Mouse (Mus musculus) gonadal fat pad, adult 2 months (tissue): ENCODE data around the gene Sdk1. TPM values are rescaled to one million over a fixed set of nuclear protein-coding genes. Genes with fewer than 3 reads are reported as not detected.

Experiments used
- DNase-seq: peaks from one replicate; pipeline ENCODE4 v3.0.0-alpha.2; 2012; ENCODE audit warnings: low read depth
- polyA plus RNA-seq: library from polyadenylated mRNA; depleted of rRNA; stranded (reverse); fragments of >200 nt; gene quantifications from 2 replicates; pipeline ENCODE4 v1.2.3, GENCODE M21; 2012

Sdk1 gene
- polyA plus RNA-seq, 1 experiment = 5.5 TPM

DNA sequence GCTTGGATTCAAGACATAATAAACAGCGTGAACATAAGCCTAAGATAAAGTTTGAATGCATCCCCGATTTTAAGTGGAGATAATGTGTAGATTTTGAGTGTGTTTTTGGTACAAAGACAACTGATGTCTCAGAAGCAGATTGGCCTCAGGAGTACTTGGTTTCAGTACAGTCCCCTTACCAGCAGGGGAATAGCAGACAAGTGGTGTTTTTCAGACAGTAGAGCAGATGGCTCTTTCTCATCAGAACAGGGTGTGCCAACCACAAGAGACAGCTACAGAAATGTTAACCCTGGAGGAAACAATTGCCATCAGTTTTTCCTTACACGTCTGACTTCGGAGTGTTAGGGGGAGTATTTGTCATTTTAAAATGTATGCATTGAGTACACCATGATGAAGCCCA lies 83.6 kb downstream of the Sdk1 start:
- DNase-seq = no peak

- no peak for DNase-seq
Measured at GRCm38 (mm10) chr5:141344376-141344775, 103.1 kb downstream of the Sdk1 start.

DNA sequence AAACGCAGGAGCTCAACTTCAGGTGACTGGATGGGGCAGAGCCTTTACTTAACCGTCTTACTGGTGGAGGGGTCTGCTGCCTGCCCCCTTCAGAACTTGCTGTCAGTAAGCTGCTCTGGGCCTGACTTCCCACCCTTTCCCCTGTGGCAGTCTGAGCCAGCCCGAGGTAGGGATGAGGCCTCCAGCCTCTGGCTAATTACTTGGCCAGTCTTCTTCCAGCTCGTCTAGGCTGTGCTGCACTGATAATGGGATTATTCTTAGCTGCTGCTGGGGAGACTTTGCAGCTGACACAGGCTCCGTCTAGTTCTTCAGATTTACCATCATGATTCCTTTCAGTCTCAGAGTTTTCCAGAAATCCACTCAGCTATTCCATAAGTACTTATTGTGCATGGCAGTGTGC lies 104.2 kb downstream of the Sdk1 start:
- no peak for DNase-seq

DNA sequence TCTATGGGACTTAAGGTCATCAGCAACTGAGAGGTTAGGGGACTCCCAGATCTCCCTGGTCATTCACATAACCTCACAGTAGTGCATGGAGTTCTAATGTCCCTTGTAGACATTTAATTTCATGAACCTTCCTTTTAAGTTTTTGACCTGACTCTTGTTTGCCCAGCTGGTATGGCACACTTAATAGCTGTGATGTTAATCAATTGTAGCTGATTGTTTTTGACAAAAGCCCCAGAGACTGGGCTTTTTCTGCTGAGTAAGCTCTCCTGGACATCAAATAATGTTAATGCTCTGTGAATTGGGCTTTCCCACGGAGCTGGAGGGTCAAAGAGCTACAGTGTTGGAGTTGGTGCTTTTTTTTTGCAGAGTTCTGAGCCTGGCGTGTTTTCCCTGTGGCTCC lies 121.4 kb downstream of the Sdk1 start:
- no peak for DNase-seq

DNA sequence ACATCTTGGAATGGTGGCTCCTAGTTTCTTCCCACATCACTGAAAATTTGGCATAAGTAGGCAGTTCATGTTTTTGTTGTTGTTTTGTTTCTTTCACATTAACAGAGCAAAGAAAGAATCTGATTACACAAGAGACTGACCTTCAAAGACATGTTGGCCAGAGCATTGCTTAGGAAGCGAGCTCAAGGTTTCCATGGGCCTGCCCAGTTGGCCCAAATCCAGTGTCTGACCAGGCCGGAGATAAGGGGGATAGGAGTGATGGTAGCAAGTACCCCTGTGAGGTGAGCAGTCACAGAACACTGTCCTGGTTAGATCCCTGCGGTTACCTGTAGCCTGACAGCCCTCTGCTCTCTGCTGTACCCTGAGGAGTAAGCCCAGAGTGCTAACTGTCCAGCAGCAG lies 122.7 kb downstream of the Sdk1 start:
- DNase-seq = no peak

- peak; percentile 41 for DNase-seq
Measured at GRCm38 (mm10) chr5:141368567-141368966, 127.3 kb downstream of the Sdk1 start.

DNA sequence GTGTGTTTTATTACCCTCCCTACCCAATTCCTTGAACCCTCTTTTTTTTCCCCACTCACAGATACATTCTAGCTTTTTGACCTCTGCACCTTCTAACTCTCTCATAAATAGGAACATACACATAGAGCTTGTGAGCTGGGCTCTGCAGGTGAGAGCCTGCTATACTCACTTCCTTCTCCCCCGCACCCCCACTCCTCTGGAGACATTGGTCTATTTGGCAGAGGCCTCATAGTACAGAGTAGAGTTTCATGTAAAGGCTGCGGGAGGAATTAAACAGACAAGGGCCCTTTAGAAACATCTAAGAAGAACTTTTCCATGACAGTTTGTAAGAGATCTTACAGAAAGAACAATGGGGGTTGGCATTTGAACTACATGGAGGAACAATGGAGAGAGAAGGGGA lies 133.5 kb downstream of the Sdk1 start:
- DNase-seq = no peak

GRCm38 (mm10) chr5:141379836-141380773 lies 138.8 kb downstream of the Sdk1 start:
- DNase-seq = no peak

GRCm38 (mm10) chr5:141380774-141381156 lies 139.5 kb downstream of the Sdk1 start:
- DNase-seq = no peak

DNA sequence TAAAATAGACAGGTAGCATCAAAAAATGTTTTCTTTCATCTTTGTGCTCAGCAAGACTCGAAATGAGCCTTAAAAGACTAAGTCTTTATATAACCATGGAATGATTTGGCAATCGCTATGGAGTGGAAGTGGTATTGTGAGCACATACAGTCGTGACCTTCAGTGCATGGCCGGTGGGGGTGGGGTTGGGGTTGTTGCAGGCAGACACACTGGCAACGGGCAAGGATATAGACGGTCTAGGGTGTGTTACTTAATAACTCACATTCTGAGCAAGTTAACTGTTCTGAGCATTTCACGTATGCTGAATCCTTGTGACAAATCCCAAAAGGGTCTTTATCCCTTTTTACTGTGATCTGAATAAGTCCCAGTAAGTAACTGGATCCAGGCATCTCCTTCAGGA lies 140.3 kb downstream of the Sdk1 start:
- DNase-seq = no peak

- DNase-seq = peak; percentile 37
Measured at GRCm38 (mm10) chr5:141382246-141382835, 141.1 kb downstream of the Sdk1 start.

GRCm38 (mm10) chr5:141388451-141388850 lies 147.2 kb downstream of the Sdk1 start:
- DNase-seq = no peak

GRCm38 (mm10) chr5:141390541-141390940 lies 149.3 kb downstream of the Sdk1 start:
- no peak for DNase-seq

- no peak for DNase-seq
Measured at GRCm38 (mm10) chr5:141391153-141391552, 149.9 kb downstream of the Sdk1 start.

DNA sequence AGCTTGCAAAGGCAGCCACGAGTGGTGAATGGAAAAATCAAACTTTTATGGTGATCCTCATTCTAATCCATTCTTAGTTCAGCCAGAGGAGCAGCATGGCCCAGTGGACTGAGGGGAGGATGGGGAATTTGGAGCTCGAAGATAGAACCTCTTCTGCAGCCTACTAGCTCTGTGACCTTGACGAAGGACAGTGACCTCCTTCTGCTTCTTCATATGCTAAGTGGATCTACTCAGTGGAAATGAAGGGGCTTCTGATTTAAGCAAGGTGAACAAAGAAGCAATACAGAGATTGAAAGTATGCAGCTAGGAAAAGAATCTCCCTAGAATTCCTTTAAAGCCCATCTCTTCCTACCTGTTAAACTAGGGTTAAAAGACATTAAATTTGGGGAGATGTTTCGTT lies 152.6 kb downstream of the Sdk1 start:
- DNase-seq = no peak

GRCm38 (mm10) chr5:141394586-141394985 lies 153.3 kb downstream of the Sdk1 start:
- no peak for DNase-seq

DNA sequence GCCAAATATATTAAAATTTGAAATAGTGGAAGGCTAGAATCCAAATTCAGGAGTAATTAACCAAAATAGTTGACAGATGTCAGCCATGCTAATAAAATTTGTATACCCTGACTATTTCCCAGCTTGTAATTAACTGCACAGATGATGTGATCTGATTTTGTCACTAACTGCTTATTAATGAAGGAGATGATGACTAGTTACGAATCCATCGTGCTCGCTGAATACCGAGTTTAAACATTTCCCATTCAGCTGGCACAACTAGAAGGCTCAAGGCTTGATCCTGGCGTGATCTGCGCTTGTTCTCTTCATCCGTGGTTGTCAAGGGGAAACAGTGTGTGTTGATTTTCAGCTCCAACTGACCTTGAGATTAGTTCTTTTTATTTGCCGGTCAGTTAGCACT lies 162.5 kb downstream of the Sdk1 start:
- DNase-seq = no peak

DNA sequence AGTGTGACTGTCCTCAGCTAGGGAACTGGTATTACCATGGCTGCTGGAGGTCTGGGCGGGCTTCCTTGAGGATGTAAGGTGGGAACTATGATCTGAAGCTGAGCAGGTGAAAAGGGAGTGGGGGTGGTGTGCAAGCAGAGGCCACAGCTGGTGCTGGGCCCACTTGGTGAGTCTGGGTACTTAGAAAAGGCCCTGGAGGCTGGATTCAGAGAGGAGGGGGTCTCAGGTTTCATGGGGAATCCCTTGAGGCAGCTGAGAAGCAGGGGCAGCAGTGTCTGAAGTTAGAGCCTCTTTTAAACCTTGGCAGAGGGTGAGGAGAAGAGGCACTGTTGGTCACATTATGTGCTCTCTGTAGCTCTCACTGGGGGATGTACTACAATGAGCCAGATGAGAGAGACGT lies 163.4 kb downstream of the Sdk1 start:
- no peak for DNase-seq

DNA sequence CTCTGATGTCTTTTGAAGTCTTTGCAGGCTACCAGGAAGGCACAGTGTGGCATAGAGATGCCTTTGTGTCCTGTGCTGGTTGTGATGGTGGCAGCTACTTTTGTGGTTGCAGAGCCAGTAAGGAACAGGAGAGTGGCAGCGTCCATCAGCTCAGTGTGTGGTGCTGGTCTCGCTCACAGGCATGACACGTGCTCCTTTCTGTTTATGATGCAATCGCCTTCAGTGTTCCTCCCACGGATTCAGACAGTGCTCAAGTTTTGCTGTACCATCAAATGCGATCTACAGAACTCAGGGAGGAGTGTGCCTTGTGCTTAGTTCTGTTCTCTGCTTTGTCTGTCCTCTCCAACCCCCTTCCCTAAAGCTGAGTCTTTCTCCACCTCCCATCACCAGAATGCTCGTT lies 165.6 kb downstream of the Sdk1 start:
- DNase-seq = no peak

GRCm38 (mm10) chr5:141413013-141413412 lies 171.7 kb downstream of the Sdk1 start:
- DNase-seq = no peak

DNA sequence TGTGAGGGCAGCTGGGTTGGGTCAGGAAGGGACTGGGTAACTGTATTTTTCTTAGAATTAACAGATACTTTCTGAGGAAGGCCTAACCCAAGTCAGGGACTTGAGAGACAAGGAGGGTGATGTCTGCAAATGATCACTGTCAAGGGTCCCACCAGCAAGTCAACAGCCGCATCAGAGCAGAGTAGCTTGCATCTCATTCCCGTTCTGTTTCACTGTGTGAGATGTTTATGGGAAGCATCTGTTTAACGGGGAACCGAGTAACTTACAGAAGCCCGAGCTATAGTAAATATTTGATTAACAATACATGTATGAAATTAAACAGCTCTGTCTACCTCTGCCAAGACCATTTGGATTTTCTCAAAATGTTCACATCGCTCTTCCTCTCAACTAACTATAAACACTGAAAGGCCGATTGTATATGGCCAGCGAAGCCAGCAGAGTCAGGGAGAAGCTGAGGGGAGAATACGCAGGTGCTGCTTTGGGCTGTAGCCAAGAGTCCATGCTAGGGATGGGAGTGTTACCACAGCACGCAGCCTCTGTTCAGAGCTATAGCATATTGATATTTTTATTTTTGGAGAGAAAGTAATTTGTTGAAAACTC lies 174.5 kb downstream of the Sdk1 start:
- no peak for DNase-seq

- DNase-seq = no peak
Measured at GRCm38 (mm10) chr5:141428132-141428531, 186.8 kb downstream of the Sdk1 start.

DNA sequence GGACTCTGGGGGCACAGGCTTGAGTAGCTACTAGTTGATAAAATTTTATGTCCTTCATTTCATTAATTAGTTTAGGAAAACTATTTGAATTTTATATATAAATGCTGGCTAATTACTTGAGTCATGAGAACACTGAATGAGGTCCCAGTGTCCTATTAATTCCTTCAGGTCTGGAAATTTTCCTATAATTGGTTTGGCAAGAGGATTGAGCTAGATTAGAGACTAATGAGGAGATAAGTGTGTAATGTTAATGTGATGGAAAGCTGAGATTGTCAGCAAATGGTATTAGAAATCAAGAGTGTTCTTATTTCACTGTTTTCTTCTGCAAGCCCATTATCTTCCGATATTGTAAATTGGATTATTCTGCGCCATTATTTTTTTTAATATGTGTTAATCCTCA lies 192.0 kb downstream of the Sdk1 start:
- no peak for DNase-seq
